Mouse (Mus musculus): ENCODE results near the gene Lgr4.

Lgr4 gene

DNA sequence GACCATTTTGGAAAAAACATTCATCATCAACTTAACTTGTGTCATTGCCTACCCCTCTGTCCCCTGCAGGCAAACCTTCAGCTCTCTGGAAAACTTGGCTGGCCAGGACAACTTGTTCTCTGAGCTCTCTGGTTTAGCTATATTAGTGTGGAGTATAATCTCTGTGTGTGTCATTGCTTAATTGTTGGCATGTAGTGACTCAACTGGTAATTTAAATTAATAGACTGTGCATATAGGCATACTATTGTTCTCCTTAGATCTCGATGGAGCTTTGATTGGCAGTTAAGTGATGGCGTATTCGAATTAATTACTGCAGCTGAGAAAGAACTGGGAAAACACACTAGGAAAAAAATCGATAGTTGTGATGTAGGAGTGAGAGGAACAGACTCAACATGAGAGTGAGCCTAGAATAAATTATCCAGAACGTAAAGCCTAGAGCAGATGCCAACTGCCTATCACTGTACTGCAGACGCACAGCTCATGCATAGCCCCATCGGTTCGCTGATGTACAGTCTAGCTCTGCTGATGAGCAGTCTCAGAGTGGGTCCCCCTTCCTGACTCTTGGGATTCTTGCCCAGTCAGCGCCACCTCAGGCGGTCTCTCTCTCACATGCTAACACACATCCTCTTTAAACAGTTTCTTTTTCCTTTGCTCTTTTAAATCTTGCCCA is 35.7 kb downstream of the Lgr4 start:
- DNase-seq, result no peak

DNA sequence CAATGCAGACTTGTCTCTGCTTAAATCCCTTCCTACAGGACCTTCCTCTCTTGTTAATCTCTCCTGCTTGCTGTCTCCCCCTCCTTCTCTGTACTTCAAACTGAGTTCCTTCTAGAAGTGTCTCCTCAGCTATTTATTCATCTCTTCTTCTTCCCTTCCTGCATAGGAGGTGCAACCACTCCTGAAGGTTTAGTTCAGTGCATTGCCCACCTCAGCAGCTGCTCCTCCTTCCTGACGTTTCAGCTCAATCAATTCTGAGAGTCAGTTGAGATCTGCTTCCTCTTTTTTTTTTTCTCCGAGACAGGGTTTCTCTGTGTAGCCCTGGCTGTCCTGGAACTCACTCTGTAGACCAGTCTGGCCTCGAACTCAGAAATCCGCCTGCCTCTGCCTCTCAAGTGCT is 36.4 kb downstream of the Lgr4 start:
- DNase-seq, result no peak

DNA sequence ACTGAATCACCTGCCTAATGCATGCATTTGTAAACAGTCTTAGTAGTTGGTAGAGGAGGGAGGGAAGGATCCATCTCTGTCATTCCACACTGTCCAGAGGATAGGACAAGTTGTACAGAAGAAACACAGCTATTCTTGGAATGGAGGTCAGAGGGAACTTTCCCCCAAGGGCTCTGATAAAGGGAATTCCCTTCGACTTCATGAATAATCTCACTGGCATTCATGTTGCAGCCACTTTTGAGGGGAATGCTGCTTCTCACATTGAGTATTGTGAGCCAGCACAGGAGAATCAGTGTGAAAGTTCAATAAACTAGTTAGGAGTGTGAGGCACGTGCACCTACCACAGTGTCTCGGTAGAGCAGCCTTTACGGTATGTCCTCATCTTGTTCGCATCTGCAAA is 37.6 kb downstream of the Lgr4 start:
- no peak for DNase-seq

DNA sequence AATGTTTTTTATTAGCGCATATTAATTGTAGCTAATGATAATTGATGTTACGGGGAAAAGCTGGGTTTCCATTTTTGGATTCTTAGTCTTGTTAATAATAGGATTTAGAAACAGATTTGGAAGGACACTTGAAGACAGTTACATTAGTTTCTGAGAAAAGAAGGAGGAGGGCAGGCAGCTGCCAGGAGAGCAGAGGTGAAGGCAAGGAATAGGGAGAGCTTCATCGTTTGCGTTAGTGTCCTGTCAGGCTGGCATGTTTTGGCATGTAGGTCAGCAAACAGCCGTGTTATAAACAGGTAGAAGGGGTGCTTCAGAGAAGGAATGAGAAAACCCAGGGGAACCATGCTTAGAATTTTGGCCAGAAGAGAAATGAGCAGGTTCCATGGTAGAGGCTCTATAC is 38.5 kb downstream of the Lgr4 start:
- DNase-seq, result no peak

DNA sequence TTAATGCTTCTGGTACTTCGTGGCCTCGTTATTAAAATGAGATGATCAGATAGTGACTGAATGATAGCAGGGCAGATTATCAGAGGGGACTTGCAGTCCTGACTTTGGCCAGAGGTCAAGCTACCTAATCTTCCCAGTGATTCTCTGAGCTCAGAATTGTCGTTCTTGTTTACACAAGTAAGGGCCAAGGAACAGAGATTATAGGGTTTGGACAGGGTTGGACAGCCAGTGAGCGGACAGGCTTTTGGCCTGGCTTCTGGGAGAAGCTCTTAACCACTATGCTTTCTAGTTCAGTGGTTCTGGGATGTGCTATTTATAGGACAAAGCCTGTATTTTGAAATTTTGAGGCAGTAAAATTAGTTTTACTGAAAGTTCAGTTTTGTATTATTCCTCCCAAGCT is 39.3 kb downstream of the Lgr4 start:
- DNase-seq, result no peak

DNA sequence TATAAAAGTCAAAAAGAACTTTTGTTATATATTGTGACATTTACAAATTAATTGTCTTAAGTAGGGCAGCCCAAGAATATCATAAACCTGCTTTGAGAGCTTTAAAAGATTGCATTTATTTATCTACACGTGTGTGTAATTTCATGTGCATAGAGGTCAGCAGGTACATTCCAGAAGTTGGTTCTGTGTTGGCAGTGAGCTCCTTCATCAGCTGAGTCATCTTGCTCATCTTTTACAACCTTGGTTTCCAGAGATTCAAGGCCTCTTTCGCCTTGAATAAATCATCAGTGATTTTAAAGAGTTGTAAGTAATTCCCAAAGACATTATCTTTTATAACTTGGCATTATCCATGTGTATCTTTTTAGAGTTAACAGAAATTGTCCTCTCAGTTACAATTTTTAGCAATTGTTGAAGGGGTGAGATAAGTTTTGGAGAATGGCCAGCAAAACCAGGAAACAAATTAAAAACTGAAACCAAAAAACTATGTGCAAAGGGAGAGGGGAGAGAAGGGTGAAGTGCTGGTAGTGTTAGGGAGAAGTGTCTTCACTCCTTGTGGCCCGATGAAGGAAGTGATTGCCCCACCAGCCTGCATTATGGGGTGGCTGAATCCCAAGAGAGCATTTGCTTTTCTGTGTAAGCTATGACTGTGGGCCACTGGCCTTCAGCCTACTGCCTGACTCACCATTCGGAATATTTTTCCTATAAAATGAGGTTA is 41.4 kb downstream of the Lgr4 start:
- DNase-seq, result peak; percentile 43

DNA sequence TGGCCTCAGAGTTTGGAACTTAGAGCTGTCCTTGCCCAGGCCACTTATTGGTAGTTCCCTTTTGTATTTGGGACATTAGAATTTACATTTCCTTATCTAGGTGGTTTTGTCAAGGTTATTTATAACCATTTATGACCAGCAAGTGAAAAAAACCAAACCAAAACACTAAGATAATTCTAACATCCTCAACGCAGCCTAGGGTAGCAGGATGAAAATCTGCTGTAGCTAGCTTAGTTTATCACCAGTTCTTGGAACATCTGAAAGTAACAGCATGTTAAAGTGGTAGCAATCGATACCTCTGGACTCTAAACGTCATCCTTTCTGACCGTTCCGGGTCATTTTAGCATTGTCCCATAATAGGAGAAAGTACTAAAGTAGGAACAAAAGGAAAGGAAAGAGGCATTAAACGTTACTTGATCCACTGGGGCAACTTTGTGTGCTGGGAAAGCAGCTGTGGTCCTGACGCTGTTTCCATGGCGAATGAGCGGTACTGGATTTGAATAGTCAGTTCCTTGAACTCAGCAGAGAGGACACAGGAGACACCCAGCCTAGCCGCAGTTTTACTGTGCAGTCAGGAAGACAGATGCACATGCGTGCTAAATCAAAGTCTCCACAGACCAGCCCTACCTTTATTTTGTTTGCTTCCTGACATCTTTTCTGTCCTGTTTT is 42.1 kb downstream of the Lgr4 start:
- DNase-seq, result no peak

DNA sequence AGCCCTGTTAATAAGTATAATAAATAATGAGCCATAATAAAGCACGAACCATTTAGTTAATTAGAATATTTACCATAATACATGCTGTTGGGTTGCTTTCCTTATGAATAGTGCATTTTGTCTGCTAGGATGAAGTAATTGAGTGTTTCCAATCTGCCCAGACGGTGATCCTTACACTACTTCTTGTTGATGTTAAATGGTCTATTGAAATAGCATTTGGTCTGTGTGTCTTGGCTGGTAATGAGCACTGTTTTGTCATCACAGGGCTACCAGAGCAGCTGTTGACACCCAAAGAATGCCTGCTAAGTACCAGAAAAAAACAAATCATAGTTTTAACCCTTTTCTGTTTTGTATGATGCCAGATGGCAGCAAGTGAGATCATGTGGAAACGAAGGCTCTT is 42.8 kb downstream of the Lgr4 start:
- DNase-seq, result no peak

DNA sequence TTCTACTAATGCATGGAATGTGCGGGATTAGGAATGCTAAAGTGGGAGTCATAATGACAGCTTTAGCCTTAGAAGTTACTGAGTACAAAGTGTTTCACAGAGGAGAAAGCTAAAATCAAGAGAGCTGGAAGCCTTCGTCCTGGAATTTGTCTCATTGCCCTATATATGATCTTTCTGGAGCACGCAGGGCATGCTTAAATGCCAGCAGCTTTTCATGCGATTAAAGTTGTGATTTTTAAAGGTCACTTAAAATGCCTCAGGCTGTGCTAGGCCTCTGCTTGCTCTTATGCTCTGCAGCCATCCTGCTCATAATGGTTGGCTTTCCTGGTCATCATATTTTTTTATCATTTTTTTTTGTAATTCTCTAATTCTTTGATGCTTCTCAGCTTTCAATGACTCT is 43.7 kb downstream of the Lgr4 start:
- no peak for DNase-seq

DNA sequence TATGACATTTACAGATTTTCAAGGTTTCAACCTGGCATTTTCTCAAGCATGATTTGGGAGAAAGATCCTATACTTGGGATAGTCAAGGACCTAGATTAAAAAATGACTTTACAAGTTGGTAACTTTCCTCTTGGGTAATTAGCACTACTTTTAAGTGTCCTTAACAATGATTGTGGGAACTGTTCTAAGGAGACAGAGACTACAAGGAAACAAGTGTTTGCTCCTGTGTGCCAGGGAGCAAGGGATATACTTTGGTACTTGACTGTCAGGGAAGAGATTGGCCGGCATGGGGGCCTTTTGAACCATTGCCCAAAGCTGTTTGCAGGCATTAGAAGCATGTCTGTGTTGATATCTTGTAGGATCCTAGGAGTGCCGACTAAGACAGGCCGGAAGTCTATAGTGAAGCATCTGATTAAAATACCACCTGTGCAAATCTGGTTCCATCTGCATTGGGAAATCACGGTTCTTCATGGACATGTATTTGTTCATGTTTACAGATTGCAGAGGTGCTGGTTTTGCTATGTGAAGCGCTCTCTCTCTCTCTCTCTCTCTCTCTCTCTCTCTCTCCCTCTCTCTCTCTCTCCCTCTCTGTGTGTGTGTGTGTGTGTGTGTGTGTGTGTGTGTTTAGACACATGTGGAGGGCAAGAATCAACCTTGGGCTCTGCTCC is 46.3 kb downstream of the Lgr4 start:
- DNase-seq, result no peak

DNA sequence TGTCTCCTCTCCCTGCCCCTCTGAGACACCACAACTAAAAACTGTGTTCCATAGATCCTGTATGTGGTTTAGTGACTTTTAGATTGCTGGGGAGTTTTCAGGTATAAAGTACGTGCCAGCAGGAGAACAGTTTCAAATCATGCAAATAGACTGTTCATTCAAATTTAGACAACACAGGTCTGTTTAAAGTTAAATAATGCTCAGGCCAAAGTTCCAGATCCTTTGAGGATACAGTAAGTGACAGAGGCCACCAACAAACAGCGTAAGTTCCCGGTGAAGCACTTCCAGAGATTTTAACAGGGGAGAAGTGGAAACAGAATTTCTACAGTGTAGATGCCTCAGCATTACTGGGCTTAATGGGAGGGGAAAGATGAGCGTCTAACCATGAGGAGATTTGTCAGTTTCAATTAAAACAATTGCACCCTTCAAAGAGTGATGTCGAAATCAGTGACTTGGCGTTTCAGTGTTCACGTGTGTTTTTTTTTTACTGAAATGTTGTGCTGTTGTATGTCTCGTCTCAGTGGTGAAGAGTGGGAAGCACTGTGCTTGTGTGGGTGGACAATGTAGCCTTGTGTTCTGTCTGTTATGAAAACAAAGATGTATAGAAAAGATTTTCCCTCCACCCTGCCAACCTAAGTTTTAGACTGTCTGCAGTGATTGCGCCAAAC is 48.4 kb downstream of the Lgr4 start:
- DNase-seq, result no peak

DNA sequence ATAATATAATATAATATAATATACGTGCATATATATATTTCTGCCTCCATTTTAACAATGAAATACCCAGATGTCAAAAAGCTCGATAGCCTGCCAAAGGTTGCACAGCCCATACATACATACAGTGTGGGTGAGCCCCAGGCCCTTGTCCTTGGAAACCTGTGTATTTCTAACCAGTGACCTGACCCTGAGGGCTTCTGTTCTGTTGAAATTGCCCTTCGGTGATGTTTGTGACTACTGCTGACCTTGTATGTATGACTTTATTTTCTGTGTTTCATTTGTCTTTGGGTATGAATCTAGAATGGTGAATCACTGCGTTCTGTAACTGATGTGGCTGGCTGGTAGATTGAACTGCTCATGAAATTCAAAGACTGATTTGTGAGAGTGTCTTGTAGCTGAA is 49.4 kb downstream of the Lgr4 start:
- no peak for DNase-seq

DNA sequence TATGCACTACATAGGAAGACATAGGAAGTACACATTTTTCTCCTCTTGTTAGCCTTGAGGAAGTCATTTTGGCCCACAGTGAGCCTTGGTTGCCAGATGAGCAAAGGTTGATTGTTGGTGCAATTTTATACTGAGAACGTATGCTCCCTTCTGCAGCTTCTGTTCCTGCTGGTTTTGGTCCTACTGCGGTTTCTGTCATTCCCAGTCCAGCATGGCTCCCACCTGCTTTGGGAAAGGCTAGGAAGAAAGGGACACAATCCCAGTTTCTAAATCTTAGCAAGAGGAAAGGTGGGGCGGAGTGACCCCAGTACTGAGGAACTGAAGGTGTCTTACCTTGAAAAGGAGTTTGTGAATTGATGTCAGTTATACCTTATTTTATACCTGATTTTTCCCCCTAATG is 51.9 kb downstream of the Lgr4 start:
- DNase-seq, result no peak

DNA sequence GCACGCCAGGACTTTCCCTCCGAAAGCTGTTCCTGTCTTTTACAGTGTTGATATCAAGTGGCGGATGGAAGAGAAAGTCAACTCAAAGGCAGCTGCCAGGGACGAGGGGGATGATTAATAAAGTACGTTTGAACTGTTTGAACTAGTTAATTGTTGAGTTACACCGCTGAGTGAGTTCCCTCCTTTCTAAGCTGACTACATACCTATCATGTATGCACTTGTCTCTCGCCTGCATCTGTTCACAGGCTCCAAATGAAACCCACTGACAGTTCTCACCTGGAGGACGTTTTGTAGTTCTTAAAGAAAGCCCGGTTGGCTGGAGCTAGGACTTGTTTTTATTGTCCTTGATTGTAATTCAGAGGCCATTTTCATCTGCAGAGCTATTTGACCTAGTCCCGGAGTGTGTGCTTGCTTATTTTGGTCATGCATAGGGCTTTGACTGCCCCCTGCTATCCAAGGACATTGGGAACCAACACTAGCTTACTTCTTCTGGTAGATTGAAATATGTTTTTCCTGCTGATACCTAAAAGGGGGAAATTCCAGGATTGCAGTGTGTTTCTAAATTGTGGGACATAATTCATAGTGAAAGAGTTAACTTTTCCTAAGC is 52.6 kb downstream of the Lgr4 start:
- DNase-seq, result no peak

DNA sequence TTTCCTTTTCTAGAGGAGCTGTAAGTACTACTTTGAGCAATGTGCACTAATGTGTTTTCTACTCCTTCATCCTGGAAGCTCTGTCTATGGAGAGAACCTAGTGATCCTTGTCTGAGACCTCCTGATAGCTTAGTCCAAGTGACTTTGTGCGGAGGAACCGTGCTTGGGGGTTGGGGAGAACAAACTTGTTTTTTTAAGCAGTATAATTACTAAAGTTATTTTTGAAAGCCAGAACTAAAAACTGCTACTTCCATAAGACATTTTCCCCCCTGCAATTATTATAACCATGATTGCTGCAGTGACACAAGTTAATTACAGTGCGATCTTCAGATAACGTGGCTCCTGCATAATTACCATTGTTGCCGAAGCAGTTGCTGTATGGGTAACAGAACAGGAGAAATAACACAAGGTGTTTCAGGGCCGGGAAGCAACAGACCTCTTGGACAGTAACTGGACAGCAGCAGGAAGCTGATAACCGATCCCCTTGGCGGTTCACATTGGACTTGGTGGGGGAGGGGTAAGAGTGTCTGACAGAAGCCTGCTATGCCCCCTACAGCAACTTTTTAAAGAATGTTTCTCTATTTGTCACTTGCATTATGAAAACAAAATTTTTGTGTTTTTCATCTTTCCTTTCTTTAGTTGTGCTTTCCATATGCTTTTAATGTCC is 53.4 kb downstream of the Lgr4 start:
- no peak for DNase-seq

DNA sequence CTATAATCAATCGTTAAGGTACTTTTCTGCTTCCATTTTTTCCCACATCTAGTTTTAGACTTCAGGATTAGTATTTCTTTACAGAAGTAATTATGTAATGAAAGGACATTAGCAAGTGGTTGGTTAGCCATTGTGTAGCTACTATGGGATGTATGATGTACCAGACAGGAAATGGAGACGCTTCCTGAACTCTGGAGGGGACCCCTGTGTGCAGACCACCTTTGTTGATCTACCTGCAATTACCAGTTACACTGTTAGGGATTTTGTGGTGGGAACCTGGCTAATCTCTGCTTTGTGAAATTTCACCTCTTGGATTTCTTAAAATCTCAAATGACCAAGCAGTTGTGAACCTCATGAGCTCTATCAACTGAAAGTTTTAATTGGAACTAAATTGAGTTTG is 54.9 kb downstream of the Lgr4 start:
- DNase-seq, result no peak

DNA sequence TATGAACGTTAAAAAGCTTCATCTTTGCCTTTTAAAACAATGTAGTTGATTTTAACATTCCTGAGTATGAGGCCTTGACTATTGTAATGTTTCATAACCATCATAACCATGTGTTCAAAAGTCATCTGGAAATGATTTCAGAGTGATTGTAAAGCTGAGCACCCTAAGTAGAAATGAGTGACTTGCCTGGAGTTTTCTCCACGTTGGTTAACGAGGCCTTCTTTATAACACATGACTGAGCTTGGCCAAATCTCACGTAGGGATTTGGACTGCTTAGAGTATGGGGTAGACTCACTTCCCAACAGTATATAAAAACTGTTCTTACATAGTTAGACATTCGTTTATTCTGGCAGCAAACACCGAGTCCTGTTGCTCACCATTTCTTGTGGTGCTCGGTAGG is 55.5 kb downstream of the Lgr4 start:
- DNase-seq, result no peak

DNA sequence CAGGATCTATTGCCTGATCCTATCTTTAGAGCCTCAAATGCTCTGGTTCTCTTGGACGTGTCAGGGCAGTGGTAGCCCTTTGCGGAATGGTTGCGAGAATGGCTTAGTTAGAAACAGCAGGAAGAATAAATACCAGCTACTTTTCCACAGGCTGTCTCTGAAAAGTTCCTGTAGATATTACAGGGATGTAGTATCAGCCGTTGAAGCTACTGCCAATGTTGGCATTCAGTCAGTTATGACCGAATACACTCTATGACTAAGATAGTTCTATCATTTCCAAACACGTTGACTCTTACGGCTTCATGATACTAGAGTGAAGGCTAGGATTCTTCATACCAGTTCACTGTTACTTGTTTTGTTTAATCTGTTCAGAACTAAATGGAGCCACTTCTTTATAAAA is 57.4 kb downstream of the Lgr4 start:
- DNase-seq, result no peak

DNA sequence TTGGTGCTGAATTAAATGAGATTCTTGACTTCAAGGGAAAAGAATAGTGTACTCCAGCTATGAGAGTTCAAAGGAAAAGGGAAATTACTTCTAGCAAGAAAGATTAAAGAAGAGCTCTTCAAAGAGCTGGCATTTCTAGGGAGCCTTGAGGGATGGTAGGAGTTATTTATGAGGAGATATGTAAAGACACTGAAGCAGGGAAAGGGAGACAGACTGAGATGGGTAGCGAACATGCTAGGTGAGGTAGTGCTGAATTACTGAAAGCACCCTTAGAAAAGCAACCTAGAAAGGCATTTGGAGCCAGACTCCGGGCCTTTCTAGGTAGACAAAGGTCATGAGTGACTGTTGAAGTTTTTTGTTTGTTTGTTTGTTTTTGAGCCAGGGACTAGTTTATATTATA is 58.7 kb downstream of the Lgr4 start:
- DNase-seq, result no peak

DNA sequence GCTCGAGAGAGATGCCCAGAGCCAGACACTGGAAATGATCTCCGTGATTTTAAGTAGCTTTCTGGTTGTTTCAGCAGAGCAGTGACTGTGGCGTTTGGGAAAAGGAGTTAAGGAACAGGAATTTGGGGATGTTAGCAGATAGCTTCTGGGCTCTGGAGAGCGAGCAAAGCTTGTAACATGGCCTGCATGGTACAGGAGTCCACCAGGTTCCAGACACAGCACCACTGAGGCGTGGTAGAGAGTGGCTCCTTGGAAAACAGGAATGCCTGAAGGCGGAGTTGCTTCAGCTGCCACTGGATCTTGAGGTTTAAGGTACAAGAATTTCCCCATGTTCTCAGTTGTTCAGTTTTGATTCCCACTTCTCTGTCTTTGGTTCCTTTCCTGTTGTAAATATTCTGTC is 59.9 kb downstream of the Lgr4 start:
- DNase-seq, result no peak

DNA sequence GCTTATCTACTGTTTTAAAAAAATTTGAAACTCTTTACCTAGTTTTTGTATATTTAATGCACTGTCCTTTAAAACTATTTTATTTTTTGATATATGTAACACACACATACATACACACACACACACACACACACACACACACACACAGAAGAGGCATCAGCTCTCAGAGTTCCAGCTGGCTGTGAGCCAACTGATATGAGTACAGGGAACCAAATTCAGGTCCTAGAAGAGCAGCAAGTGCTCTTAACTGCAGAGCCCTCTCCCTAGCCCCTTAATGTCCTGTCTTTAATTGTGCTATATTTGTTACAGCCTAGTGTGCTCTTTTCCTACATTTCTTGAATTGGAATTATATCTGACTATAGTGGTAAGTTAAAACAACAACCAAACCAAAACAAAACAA is 61.8 kb downstream of the Lgr4 start:
- DNase-seq, result peak; percentile 31

DNA sequence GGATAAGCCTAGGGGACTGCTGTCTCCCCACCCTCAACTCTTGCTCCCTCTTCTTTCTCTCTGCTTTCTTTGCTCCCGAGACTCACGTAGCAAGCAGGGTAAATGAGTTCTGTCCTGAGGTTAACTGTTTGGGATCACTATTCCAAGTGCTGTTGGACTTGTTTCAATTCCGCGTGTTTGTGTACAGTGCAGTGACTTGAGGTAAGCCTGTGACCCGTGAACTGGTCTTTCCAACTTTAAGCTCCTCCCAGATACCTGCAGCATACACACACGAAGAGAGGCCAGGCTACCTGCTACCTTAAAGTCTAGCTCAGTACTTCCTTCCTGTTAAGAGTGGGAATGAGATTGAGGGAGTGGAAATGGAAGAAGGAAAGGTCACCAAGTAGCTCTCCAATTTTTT is 66.0 kb downstream of the Lgr4 start:
- no peak for DNase-seq
